Mouse (Mus musculus): ENCODE results near the gene Arpc5l.
A peak's percentile ranks its signal among the peaks of the same experiment; 100 is the strongest.

Gene Arpc5l

GRCm38 (mm10) chr2:39004880-39005435 is at the start of gene Arpc5l:
Gene Arpc5l (plus strand): TSS chr2:39005348.
- DNase-seq = peak; percentile 83 to 89

DNA sequence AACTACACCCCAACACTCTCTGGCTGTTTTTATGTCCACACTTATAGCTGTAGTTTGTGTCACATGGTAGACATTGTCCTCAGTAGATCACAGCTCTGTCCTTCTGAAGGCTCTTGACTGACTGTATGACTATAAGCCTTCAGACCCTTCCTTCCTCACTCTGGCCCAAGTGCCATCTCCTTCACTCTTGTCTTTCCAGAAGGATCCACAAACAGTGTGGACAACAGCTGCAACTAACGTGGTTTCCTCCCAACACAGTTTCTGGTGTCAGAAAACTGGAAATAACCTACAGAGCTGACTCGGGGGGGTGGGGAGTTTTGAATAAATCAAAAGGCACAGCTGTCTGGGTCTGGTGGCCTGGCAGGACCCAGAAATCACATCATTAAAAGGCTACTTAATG is 49.1 kb upstream of the Arpc5l start:
- no peak for DNase-seq

- DNase-seq = no peak
Observed at GRCm38 (mm10) chr2:38957671-38958223, 47.4 kb upstream of the Arpc5l start.

DNA sequence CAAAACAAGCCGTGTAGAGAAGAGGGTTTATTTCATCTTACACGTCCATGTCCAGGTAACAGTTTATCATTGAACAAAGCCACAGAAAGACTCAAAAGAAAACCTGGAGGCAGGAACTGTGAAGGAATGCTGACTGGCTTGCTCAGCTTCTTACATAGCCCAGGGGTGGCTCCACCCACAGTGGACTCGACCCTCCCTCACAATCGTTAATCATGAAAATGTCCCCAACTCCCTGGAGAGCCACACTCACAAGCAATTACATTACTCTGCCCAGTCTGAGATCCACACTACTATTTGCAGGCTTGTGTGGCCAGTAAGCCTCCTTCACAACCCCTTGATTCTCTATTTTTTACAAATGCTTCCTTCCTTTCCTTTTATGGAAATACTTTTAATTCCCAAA is 41.0 kb upstream of the Arpc5l start:
- no peak for DNase-seq

DNA sequence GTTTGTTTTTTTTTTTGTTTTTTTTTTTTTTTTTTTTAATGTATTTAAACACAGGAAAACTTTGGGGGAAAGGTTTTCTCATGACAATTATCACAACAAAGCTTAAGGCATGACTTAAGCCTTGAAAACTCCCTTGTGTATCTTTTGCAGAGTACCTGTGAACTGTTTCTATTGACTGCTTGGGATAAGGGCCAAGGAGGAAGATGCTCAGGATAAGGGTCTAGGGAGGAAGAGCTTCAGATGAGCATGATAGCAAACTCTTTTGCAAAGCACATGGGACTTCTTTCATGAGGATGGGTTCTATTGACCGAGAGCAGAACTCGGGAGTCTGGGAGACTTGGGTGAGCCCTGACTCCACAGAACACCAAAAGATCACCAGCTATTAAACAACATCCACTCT is 35.5 kb upstream of the Arpc5l start:
- no peak for DNase-seq

GRCm38 (mm10) chr2:38970057-38970456 is 35.1 kb upstream of the Arpc5l start:
- DNase-seq = no peak

DNA sequence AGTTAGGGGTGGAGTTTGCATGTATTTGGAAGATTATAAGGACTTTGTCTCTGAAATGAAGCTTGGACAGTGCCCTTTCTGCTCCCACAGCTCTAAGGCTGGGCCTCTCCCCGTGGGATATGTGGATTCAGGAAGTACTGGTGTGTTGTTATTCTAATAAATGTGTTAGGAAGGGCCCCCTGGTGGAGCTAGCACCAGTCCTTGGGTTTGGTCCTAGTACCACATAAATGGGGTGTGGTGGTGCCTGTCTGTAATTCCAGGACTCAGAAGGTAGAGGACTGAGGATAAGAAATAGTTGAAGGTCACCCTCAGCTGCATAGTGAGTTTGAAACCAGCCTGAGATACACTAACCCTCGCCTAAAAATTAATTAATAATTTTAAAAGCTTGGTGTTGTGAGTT is 31.9 kb upstream of the Arpc5l start:
- no peak for DNase-seq

DNA sequence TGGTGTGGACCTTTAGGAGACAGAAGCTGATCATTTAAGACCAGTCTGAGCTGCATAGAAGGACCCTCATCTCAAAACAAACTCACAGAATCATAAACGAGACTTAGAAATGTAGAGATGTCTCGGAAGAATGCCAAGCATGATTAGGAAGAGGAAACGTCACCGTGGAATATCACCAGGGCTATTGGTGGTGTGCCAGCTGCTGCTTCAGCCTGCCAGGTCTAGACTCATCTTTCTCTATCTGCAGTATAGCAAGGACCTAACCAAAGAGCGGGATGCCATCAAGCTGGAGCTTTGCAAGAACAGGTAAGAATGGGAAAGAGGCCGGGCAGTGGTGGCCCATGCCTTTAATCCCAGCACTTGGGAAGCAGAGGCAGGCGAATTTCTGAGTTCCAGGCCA is 31.4 kb upstream of the Arpc5l start:
- DNase-seq = no peak

GRCm38 (mm10) chr2:38974171-38974570 is 31.0 kb upstream of the Arpc5l start:
- DNase-seq = no peak

GRCm38 (mm10) chr2:38975181-38975580 is 30.0 kb upstream of the Arpc5l start:
- DNase-seq = no peak

DNA sequence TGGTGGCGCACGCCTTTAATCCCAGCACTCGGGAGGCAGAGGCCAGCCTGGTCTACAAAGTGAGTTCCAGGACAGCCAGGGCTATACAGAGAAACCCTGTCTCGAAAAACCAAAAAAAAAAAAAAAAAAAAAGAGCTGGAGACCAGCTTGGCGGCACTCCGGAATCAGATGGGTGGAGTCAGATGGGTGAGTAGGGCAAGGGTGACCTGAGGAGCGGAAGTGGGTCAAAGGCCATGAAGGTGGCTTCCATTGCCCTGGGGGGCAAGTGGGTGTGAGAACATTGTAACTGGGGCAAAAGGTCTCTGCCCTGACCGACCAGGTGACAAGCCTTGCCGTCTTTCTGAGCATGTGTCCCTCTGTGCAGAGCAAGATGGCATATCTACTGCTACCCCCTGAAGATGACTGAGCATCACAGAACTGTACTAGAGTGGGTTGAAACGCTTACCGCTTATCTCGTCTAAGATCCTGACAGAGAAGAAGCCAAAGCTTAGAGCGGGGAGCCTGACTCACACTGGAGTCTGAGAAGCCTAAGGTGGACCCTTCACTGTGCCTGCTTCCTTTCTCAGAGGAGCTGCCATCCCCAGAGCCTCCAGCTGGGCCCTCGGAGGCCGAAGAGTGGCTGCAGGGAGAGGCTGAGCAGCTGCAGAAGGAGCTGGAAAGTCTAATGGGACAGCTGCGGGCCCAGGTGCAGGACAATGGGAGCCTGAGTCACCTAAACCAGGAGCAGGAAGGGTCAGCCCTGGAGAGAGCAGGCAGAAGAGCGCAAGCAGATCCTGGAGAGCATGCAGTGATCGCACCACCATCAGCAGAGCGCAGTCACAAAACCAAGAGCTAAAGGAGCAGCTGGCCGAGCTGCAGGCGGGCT is 29.0 kb upstream of the Arpc5l start:
- DNase-seq = no peak

GRCm38 (mm10) chr2:38977837-38978236 is 27.3 kb upstream of the Arpc5l start:
- no peak for DNase-seq

DNA sequence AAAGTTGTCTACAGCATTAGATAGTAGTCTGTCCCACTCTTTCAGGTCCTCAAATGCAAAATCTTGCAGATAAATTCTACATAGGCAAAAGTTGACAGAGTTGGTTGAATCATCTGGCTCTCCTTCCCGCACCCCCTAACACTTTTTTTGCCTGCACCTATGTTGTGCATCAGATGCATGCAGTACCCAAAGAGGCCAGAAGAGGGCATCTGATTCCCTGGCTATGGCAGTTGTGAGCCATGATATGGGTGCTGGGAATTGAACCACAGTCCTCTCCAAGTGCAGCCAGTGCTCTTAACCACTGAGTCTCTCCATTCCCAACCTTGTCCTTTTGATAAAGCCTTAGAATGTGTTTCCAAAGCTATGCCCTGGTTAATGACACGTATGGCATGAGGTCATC is 21.7 kb upstream of the Arpc5l start:
- DNase-seq = no peak

DNA sequence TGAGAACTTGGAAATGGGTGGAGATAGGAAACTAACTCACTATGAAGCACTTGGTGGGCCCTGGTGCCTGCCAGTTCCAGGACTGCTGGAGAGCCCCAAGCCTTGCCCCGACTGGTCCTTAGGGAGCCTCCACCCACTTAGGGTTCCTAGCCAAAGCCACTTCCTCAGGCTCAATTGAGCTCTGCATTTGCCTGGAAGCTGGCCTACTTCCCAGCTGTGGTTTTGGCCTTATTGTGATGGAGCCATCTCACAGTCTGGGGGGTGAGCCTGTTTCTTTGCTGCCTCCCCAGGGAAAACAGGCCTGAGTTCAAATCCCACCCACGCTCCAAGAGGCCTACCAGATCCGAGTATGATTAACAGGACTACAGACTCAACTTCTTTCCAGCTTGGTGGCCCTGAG is 18.6 kb upstream of the Arpc5l start:
- DNase-seq = no peak

- DNase-seq = no peak
Observed at GRCm38 (mm10) chr2:38987371-38987770, 17.8 kb upstream of the Arpc5l start.

- DNase-seq = no peak
Observed at GRCm38 (mm10) chr2:38987803-38988510, 17.2 kb upstream of the Arpc5l start.

DNA sequence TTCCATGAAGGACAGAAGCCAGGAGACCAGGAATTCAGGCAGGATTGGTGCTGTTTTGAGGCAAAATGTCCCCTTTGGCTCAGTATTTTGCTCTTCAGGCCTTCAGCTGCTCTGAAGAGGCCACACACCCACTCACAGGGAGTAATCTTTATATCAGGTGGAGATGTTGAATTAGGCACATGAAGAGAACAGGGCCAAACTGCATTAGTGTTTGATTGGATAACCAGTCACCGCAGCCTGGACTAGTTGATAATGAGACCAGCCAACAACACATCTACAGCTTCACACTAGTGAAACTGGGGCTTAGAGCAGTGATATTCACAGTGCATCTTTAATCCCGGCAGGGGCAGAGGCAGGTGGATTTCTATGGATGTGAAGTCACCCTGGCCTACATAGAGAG is 16.2 kb upstream of the Arpc5l start:
- DNase-seq = no peak

DNA sequence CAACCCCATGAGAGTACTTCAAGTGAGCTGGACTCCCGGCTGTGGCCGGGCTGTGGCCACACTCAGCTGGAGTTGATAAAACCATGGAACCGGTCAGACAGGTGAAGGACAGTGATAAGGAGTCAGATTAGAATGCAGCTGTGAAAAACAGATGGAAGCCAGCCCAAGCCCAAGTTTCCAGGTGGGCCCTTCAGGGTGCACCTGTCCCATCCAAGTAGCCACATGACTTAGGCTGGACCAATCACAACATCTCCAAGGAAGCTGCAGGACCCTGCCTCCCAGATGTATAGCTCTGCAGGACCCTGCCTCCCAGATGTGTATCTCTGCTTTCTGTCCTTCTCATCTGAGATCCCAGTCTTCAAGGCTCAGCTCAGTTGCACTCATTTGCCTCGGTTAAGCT is 13.1 kb upstream of the Arpc5l start:
- DNase-seq = no peak

- DNase-seq = no peak
Observed at GRCm38 (mm10) chr2:38992452-38992851, 12.7 kb upstream of the Arpc5l start.

- peak; percentile 77 to 88 for DNase-seq
Observed at GRCm38 (mm10) chr2:38997386-38998374, 7.5 kb upstream of the Arpc5l start, which contains the start of gene Wdr38. Gene Wdr38 (plus strand): TSS chr2:38997476.

- no peak for DNase-seq
Observed at GRCm38 (mm10) chr2:38999381-38999780, 5.8 kb upstream of the Arpc5l start.

- DNase-seq = no peak
Observed at GRCm38 (mm10) chr2:38999910-39000586, 5.1 kb upstream of the Arpc5l start.
